In genomic region chr4:51153539-51153938, GRCm38 (mm10) we compare ENCODE assay signal across 17 mouse cellular contexts.
A peak's percentile ranks its signal among the peaks of the same experiment; 100 is the strongest.
DNase-seq lines count a peak whose midpoint lies in the region; ATAC-seq and TF ChIP-seq lines count a peak whose summit lies in the region.
"Had no signal": no experiment of that assay in that cellular context is flagged by ENCODE, and none has a peak within 500 bp of the region (broad histone marks: within the 10 kb centered on the region; RNA-seq: fewer than 3 reads in every experiment).

No protein-coding gene starts in this region.

- no peak overlapping the region for H3K27ac ChIP-seq in midbrain, embryonic 11.5 days (ENCODE audit: low read depth, low read length)
- H3K27ac ChIP-seq in midbrain, embryonic 10.5 days (replicated peaks), result no peak overlapping the region
- H3K27ac ChIP-seq in forebrain, embryonic 14.5 days (ENCODE audit: low read depth, low read length), result no peak overlapping the region
- H3K27ac ChIP-seq: embryonic facial prominence, embryonic 10.5 days; gastrocnemius, adult 2 months; heart, embryonic 13.5 days; hindbrain, embryonic 15.5 days had no signal

- DNase-seq in midbrain, embryonic 11.5 days (ENCODE audit: low spot score, missing footprints), result no peak
- DNase-seq in midbrain, embryonic 10.5 days (ENCODE audit: low spot score), result no peak
- DNase-seq in brain, embryonic 14.5 days (ENCODE audit: low read depth), result peak; percentile 30
- peak; percentile 20 for DNase-seq in forebrain, embryonic 14.5 days (ENCODE audit: low spot score)
- peak; percentile 20 for DNase-seq in retina, embryonic 14.5 days (ENCODE audit: low spot score)
- no peak for DNase-seq in adrenal gland, postnatal 36 days
- DNase-seq: adrenal gland, adult 8-10 months; cerebellum, adult 2 months; cerebellum, postnatal 10 days; gastrocnemius, adult 2 months; gastrocnemius, postnatal 25 days; heart, postnatal 36 days had no signal

- no peaks in the 10 kb centered on the region for H3K36me3 ChIP-seq in midbrain, embryonic 11.5 days (ENCODE audit: control insufficient read depth, insufficient read depth, low read length)
- no peaks in the 10 kb centered on the region for H3K36me3 ChIP-seq in midbrain, embryonic 10.5 days
- no peaks in the 10 kb centered on the region for H3K36me3 ChIP-seq in forebrain, embryonic 14.5 days (ENCODE audit: control insufficient read depth, insufficient read depth, low read length)
- H3K36me3 ChIP-seq: embryonic facial prominence, embryonic 10.5 days; heart, embryonic 13.5 days; hindbrain, embryonic 15.5 days had no signal

- TF ChIP-seq POLR2A in brain, embryonic 14.5 days (IDR thresholded peaks at IDR 0.05; ENCODE audit: borderline replicate concordance, extremely low read depth, insufficient read depth, insufficient read length, poor library complexity, severe bottlenecking), result no peak

- no peaks in the 10 kb centered on the region for H3K9me3 ChIP-seq in midbrain, embryonic 11.5 days (ENCODE audit: control insufficient read depth, low read length)
- H3K9me3 ChIP-seq in midbrain, embryonic 10.5 days (replicated peaks), result no peaks in the 10 kb centered on the region
- no peaks in the 10 kb centered on the region for H3K9me3 ChIP-seq in forebrain, embryonic 14.5 days (replicated peaks; ENCODE audit: control insufficient read depth, low read length)
- H3K9me3 ChIP-seq: embryonic facial prominence, embryonic 10.5 days; heart, embryonic 13.5 days; hindbrain, embryonic 15.5 days had no signal

- no peak for TF ChIP-seq CTCF in brain, embryonic 14.5 days (IDR thresholded peaks at IDR 0.05; ENCODE audit: borderline replicate concordance, extremely low read depth, insufficient read depth, insufficient read length)

- no peak overlapping the region for H3K9ac ChIP-seq in midbrain, embryonic 11.5 days (ENCODE audit: low read length)
- no peak overlapping the region for H3K9ac ChIP-seq in forebrain, embryonic 14.5 days (ENCODE audit: low read length)
- H3K9ac ChIP-seq: heart, embryonic 13.5 days; hindbrain, embryonic 15.5 days had no signal

- no peaks in the 10 kb centered on the region for H3K27me3 ChIP-seq in midbrain, embryonic 11.5 days (ENCODE audit: control insufficient read depth, insufficient read depth, low read length)
- no peaks in the 10 kb centered on the region for H3K27me3 ChIP-seq in midbrain, embryonic 10.5 days (ENCODE audit: low read depth, poor library complexity, severe bottlenecking)
- no peaks in the 10 kb centered on the region for H3K27me3 ChIP-seq in forebrain, embryonic 14.5 days (replicated peaks; ENCODE audit: control insufficient read depth, insufficient read depth, low read length)
- H3K27me3 ChIP-seq: heart, embryonic 13.5 days; hindbrain, embryonic 15.5 days had no signal

- 89% methylated on average over 2 of the region's 2 CpGs for WGBS in midbrain, embryonic 11.5 days
- WGBS in midbrain, embryonic 10.5 days, result 89% methylated on average over 2 of the region's 2 CpGs
- 79% methylated on average over 2 of the region's 2 CpGs for WGBS in forebrain, embryonic 14.5 days

- H3K4me3 ChIP-seq in midbrain, embryonic 11.5 days (ENCODE audit: low read depth, low read length), result no peak overlapping the region
- H3K4me3 ChIP-seq in midbrain, embryonic 10.5 days, result no peak overlapping the region
- H3K4me3 ChIP-seq in forebrain, embryonic 14.5 days (ENCODE audit: low read depth, low read length), result no peak overlapping the region
- H3K4me3 ChIP-seq: embryonic facial prominence, embryonic 10.5 days; gastrocnemius, adult 2 months; heart, embryonic 13.5 days; hindbrain, embryonic 15.5 days had no signal

- no peaks in the 10 kb centered on the region for H3K4me1 ChIP-seq in midbrain, embryonic 11.5 days (ENCODE audit: control insufficient read depth, insufficient read depth, low read length)
- no peaks in the 10 kb centered on the region for H3K4me1 ChIP-seq in midbrain, embryonic 10.5 days
- no peaks in the 10 kb centered on the region for H3K4me1 ChIP-seq in forebrain, embryonic 14.5 days (ENCODE audit: control insufficient read depth, insufficient read depth, low read length)
- H3K4me1 ChIP-seq: embryonic facial prominence, embryonic 10.5 days; heart, embryonic 13.5 days; hindbrain, embryonic 15.5 days had no signal

- H3K4me2 ChIP-seq in midbrain, embryonic 11.5 days, result no peak overlapping the region
- no peak overlapping the region for H3K4me2 ChIP-seq in forebrain, embryonic 14.5 days (ENCODE audit: low read length)
- H3K4me2 ChIP-seq: heart, embryonic 13.5 days; hindbrain, embryonic 15.5 days had no signal

- peak; percentile 71; the same call in 1 of the 2 replicates for ATAC-seq in midbrain, embryonic 11.5 days (ENCODE audit: low FRiP score)
- 0 out of 2 replicates have a peak, but pooled peaks have one; percentile 23 for ATAC-seq in forebrain, embryonic 14.5 days
- ATAC-seq in cerebellum, adult (ENCODE audit: insufficient number of reproducible peaks, low FRiP score, low TSS enrichment), result no peak
- ATAC-seq: intestine, postnatal 0 days had no signal

Comparison
In these comparisons a context has a peak if more than half of its experiments do, and no peak if none do; other contexts are left out.
1. DNase-seq: peak in brain, embryonic 14.5 days (single experiment), forebrain, embryonic 14.5 days (single experiment) and retina, embryonic 14.5 days (single experiment); none in midbrain, embryonic 11.5 days (single experiment), midbrain, embryonic 10.5 days (single experiment) and adrenal gland, postnatal 36 days (0 of 2).